Mouse (Mus musculus): ENCODE results near the gene Fgb. TPM values are rescaled to one million over a fixed set of nuclear protein-coding genes. Genes with fewer than 3 reads are reported as not detected.

The Fgb gene
- polyA plus RNA-seq (2015; fragmentation: Nextera tagmentation; extraction: Ambion mirVana): 0.36 TPM in 1 of 2 replicates, not detected in the other

GRCm38 (mm10) chr3:83049680-83050079, at the start of gene Fgb:
Gene Fgb (minus strand): TSS chr3:83049863.

DNA sequence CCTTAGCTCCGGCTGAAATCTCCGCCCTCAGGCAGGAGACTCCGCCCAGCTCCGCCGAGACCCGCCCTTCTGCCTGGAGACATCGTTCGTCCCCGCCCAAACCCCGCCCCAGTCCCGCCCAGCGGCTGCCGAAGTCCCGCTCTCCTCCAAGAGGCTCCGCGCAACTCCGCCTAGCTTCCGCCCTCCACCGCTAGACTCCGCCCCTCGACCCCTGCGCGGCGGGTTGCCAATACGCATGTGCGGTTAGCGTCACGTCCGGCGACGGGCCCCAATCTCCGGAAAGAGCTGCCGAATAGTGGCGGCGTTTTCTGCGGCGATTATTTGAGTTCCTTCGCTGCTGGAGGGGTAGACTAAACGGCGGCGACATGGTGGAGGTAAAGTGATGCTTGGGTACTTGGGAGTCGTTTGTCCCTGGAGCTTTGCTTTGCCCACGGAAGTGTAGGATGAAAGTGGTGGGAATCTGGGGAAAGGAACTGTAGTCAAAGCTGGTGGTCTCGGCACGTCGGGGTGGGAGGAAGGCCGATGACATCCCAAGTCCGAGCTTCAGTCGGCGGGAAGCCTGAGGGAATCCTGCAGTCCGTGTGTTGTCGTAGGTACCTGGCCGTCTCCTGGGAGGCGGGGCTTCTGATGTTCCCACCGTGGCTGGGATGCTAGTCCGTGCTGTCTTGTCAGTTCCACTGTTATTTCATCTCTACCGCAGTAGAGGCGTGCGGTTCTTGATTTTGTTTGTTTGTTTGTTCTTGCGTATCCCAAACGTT, 5.8 kb upstream of the Fgb start, which contains the start of gene Plrg1:
TSS of gene Plrg1 (plus strand) at position 242 of the 758 bp plus-strand sequence.

GRCm38 (mm10) chr3:83025475-83026301, 24.0 kb downstream of the Fgb start, which contains the start of gene Fga:
Gene Fga (plus strand): TSS chr3:83026076.

DNA sequence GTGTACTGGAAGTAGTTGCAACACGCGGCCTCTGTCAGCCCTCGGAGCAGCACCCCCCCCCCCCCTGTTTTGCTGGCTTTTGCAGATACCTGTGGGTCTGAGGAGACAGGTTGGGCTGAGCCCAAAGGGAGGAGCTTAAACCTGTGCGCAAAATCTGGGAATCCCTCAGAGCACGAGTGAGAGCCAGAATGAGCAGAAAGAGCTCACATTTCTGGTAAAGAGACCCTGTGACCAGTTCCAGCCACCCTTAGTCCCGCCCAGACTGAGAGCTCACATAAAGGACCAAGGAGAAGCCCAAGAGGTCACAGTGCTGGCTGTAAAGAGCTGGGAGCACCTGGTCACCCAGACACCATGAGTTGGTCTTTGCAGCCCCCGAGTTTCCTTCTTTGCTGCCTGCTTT, 42.1 kb downstream of the Fgb start, which contains the start of gene Fgg:
TSS of gene Fgg (plus strand) at position 168 of the 400 bp plus-strand sequence.

Other genes starting within 250 kb of the Fgb start
- 2.2 and 2.5 TPM in 2 replicates for gene Rbm46, start 173.4 kb downstream of the Fgb start, polyA plus RNA-seq (2015; fragmentation: Nextera tagmentation; extraction: Ambion mirVana)
- 0.47 and 0.48 TPM in 2 replicates for gene Lrat, start 145.9 kb downstream of the Fgb start, polyA plus RNA-seq (2015; fragmentation: Nextera tagmentation; extraction: Ambion mirVana)
- 0.12 and 0.61 TPM in 2 replicates for gene Fgg, start 42.1 kb downstream of the Fgb start, polyA plus RNA-seq (2015; fragmentation: Nextera tagmentation; extraction: Ambion mirVana)
- gene Fga, start 23.8 kb downstream of the Fgb start, polyA plus RNA-seq (2015; fragmentation: Nextera tagmentation; extraction: Ambion mirVana): 0.17 and 0.27 TPM in 2 replicates
- 73.2 and 77.9 TPM in 2 replicates for gene Plrg1, start 5.7 kb upstream of the Fgb start, polyA plus RNA-seq (2015; fragmentation: Nextera tagmentation; extraction: Ambion mirVana)
- gene Dchs2, start 78.1 kb upstream of the Fgb start, polyA plus RNA-seq (2015; fragmentation: Nextera tagmentation; extraction: Ambion mirVana): 0.86 and 1.1 TPM in 2 replicates

Measured in neural tube, postnatal 0 days (tissue).